Mouse (Mus musculus) small intestine, adult 2 months (tissue): ENCODE measurements around the gene Plekhn1.

Experiments
- CTCF ChIP-seq: fragments of 200-500 bp; IDR thresholded peaks from 2 replicates; pipeline ENCODE4 v1.5.1; 2012; ENCODE audit warnings: low read depth, mild to moderate bottlenecking, control low read depth, inconsistent platforms, low read length, moderate library complexity, mixed read lengths; ENCODE audit not compliant: insufficient replicate concordance, insufficient read length; ENCODE audit errors: extremely low read depth
- POLR2A ChIP-seq: fragments of 200-500 bp; IDR thresholded peaks from 2 replicates; pipeline ENCODE4 v1.6.1; 2012; ENCODE audit warnings: low read depth, mild to moderate bottlenecking, control low read depth, inconsistent platforms, low read length, moderate library complexity

DNA sequence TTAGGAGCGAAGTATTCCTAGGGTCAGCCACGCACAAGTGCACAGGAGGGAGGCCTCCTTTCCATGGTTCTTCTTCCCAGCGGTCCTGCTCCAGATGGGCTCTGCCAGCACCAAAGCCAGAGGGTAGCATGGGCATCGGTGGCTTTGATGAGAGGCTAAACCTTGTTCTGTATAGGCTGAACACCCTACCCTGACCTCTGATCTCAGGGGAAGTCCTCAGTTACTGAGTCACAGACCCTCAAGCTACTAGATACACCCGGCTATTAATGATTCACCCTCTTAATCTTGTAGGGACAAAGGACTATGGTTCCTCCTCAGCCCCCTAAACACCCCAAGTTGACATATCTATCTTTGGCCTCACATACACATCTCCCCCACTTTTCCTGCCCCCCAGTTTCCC lies 40.8 kb downstream of the Plekhn1 start:
- TF ChIP-seq POLR2A (no peak), CTCF (no peak)
